Mouse (Mus musculus) spleen, postnatal 4 days (tissue): ENCODE data around the gene Olfr700.
"Not testable (repeated sequence)": the region's sequence is repeated elsewhere in the genome, so short reads cannot be mapped to it uniquely, and the experiment has no call there.

ENCODE experiments used
- DNase-seq, 2 experiments: peaks; one replicate each; pipeline ENCODE4 v3.0.0; 2022; ENCODE audit warnings: low spot score in 2 of 2

The Olfr700 gene

DNA sequence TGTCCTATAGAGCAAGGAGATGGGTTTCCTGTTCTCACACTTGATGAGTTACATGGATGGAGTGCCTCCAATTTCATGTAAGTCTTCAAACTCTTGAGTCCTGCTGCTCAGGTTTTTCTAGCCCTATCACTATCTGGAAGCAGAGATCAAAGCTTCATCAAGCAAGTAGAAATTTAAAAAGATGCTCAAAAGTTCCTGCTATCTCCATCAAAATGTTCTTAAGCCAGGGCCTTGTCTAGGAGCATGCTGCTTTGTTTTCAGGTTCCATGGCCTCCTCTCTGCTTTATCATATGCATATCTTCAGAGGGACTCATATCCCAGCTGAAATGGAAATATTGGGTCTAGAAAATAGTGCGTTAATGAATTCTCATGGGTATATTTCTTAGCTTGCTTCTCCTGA lies at the start of gene Olfr700:
Gene Olfr700 (minus strand): TSS at position 101 of the 400 bp plus-strand sequence.
- DNase-seq, result no peak

DNA sequence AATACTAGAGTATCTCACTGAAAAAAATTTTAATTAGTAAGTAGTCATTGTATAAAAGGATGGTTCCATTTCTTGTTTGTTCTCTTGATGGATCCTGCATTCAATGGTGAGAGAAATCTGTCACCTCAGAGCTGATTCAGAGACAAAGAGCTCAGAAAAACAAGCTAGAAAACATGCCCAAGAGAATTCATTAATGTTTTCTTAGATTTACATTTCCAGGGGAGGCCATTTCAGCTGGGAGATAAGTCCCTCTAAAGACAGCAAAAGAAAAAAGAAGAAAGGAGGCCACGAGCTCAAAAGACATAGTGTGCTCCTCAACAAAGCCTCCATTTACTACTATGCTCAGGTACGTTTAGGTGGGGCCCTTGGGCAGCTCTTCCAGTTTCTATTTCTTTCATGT lies 34.4 kb upstream of the Olfr700 start, which contains the start of gene Olfr703:
Gene Olfr703 (plus strand): TSS at position 301 of the 400 bp plus-strand sequence.
- no peak for DNase-seq

DNA sequence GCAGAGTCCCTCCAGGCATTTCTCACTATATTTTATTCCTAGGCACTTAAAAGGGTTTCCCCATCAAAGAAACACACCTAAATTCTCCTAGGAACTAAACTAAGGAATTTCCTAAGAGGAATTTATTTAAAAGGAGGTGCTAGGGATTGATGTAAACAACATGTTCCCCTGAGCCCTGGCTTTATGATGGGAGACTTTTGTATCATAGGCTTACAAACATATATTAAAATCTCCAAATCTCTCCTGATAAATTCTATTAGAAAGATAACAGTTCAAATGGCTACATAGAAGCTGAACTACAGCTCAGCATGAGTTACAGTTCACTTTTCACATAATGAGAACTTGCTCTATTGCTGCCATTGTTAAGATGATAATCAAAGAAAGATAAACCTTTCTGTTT lies 25.2 kb upstream of the Olfr700 start, which contains the start of gene Olfr702:
Gene Olfr702 (minus strand): TSS at position 101 of the 400 bp plus-strand sequence.
- no peak for DNase-seq

DNA sequence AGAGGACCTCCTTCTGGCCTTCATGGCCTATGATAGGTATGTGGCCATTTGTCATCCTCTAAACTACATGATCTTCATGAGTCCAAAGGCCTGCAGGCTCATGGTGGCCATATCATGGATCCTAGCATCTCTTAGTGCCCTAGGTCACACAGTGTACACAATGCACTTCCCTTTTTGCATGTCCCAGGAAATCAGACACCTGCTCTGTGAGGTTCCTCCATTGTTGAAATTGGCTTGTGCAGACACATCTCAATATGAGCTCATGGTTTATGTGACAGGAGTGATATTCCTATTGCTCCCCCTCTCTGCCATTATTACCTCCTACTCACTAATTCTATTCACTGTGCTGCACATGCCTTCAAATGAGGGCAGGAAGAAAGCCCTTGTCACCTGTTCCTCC lies 9.8 kb upstream of the Olfr700 start:
- no peak for DNase-seq

DNA sequence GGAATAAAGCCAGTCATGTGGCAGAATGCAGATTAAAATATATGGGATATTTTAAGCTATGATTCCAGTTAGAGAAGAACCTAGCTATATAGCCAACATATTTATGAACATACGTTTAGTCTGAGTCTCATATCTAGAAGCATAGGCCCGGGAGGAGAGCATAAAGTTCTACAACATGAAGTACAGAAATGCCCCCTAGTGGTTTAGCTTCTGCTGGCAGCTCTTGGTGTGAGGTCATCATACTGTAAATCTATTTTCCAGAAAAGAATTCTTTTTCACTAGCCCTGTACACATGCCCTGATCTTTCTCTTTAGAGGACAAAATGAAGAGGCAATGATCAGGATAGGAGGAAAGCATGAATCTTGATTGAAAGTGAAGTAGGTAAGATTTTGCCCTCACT lies 7.1 kb upstream of the Olfr700 start:
- no peak for DNase-seq

DNA sequence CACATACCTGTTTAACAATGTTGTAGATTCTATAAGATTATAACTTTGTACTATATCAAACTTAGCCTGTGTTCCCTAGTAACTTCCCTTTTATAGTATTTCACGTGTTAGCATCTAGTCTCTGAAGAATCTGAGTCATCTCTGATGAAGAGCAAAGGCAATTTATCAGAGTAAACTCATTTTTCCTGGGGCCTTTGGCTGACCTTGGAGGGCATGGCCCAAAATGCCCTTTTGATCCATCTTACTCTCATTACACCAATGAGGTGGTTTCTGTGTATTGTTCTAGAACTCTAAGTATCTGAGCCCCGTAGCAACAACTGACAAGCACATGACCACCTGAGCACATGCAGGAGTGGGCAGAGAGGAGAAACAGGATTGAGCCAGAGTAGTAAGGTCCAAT lies 5.2 kb upstream of the Olfr700 start, which contains the start of gene Olfr701:
Gene Olfr701 (plus strand): TSS at position 301 of the 400 bp plus-strand sequence.
- no peak for DNase-seq

DNA sequence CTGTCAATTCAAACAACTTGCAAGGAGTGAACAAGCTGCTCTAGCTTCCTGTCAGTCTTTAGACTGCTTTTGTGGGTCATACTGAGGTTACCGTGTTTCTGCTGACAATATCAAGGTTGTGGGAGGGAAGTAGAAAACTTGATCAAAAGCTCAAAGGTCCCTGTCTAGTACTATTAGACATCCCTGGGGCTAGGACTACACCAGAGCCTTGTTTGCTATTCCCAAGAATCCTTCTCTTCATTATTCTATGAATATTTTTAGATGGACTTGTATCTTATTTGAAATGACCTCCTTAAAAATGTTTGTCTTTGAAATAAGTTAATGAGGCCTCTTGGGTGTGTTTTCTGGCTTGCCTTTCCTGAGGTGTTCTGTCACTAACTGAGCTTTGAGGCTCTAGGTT lies 15.5 kb downstream of the Olfr700 start, which contains the start of gene Olfr699:
Gene Olfr699 (minus strand): TSS at position 101 of the 400 bp plus-strand sequence.
- DNase-seq, result no peak

DNA sequence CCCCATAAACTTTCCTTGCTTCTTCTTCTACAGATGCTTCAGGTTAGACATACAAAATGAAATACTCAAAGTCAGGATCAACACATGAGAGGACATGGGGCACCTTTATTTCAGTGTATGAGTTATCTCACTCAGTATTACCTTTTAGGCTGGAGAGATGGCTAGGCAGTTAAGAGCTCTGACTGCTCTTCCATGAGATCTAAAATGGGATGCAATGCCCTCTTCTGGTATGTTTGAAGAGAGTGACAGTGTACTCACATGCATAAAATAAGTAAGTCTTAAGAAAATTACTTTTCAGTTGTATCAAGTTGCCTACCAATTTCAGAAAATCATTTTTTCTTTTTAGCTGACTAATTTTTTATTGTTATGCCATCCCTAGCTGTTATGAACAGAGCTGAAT lies 20.3 kb downstream of the Olfr700 start:
- no peak for DNase-seq

DNA sequence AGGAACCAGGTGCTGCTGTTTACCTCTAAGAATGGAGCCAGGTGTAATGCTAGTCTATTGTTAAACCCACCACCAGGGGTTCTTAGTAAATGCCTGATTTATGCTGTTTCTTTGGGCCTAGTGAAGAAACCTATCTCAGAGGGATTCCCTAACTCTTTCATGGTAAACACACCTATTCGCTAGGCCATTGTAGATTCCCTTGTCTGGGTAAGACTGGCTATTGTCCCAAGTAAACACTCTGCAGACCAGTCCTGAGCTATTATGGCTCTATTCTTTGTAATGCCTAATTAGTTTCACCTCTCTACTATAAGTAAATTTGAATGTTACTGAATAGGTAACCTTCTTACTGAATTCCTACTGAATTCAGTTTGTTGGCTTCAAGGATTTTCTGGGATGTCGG lies 47.6 kb downstream of the Olfr700 start:
- DNase-seq, result not testable (repeated sequence)

DNA sequence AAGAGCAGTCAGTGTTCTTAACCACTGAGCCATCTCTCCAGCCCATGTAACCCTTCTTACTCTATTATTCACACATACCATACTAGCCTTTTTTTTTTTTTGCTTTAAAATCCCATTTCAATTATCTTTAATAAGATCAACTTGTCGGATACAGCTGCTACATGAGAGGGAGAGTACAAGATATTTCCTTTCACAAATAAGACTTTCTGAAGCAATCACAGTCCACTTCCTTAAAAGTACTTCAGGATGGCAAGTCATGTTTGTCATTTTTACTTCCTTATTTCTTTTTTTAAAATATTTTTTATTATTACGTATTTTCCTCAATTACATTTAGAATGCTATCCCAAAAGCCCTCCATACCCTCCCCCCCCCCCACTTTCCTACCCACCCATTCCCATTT lies 49.8 kb downstream of the Olfr700 start:
- DNase-seq, result no peak
